Mouse (Mus musculus) thymus, adult 2 months (tissue): ENCODE results near the gene Tspan2.

Experiments
- CTCF ChIP-seq: fragments of 200-500 bp; IDR thresholded peaks from 2 replicates; pipeline ENCODE4 v1.5.1; 2012; ENCODE audit warnings: mild to moderate bottlenecking, control low read depth, low read length, moderate library complexity, borderline replicate concordance; ENCODE audit not compliant: control insufficient read depth, poor library complexity, insufficient read depth; ENCODE audit errors: extremely low read depth
- POLR2A ChIP-seq: fragments of 200-500 bp; IDR thresholded peaks from 2 replicates; pipeline ENCODE4 v1.6.1; 2012; ENCODE audit warnings: mild to moderate bottlenecking, low read length, control low read depth, moderate library complexity; ENCODE audit not compliant: control insufficient read depth, poor library complexity, insufficient read depth; ENCODE audit errors: extremely low read depth

GRCm38 (mm10) chr3:102723841-102724570 is 10.3 kb upstream of the Tspan2 start:
- TF ChIP-seq POLR2A (no peak), CTCF (no peak)
